Mouse (Mus musculus): ENCODE results near the gene Atp8a2. TPM values are rescaled to one million over a fixed set of nuclear protein-coding genes. Genes with fewer than 3 reads are reported as not detected.

The Atp8a2 gene
- polyA plus RNA-seq, 1 experiment, result 24.7 TPM

DNA sequence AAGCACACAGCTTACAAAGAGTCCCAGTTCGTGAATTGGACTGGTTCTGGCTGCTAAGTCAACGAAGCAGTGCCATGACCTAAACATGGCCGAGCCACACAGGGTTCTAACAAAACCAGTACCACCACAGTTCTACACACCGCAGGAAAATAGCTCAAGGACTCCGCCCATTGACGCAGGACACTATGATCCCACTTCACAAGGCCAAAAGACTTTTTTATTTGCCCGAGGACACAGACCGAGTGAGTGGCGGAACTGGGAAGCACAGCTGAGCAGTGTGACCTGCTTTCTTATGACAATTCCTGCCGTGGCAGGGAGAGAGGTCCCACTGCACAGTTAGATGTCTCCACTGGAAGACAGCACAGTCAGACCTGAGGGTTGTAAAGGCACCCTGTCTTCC, 548.4 kb downstream of the Atp8a2 start:
- TF ChIP-seq POLR2A (IDR thresholded peaks at IDR 0.05; ENCODE audit: borderline replicate concordance, insufficient read depth, low read length) (no peak), CTCF (IDR thresholded peaks at IDR 0.05; ENCODE audit: borderline replicate concordance, insufficient read depth, low read depth, low read length) (no peak)
- no peak for DNase-seq
- H3K27me3 ChIP-seq (ENCODE audit: control insufficient read depth, insufficient read depth, low read length), result no peaks in the 10 kb centered on the region
- no peak overlapping the region for H3K4me3 ChIP-seq (replicated peaks; ENCODE audit: insufficient read depth, low read depth, low read length)
- no peaks in the 10 kb centered on the region for H3K4me1 ChIP-seq (ENCODE audit: control insufficient read depth, insufficient read depth, low read length)
- H3K27ac ChIP-seq (ENCODE audit: insufficient read depth, low read length), result no peak overlapping the region
- 84% methylated on average over 10 of the region's 10 CpGs for WGBS

DNA sequence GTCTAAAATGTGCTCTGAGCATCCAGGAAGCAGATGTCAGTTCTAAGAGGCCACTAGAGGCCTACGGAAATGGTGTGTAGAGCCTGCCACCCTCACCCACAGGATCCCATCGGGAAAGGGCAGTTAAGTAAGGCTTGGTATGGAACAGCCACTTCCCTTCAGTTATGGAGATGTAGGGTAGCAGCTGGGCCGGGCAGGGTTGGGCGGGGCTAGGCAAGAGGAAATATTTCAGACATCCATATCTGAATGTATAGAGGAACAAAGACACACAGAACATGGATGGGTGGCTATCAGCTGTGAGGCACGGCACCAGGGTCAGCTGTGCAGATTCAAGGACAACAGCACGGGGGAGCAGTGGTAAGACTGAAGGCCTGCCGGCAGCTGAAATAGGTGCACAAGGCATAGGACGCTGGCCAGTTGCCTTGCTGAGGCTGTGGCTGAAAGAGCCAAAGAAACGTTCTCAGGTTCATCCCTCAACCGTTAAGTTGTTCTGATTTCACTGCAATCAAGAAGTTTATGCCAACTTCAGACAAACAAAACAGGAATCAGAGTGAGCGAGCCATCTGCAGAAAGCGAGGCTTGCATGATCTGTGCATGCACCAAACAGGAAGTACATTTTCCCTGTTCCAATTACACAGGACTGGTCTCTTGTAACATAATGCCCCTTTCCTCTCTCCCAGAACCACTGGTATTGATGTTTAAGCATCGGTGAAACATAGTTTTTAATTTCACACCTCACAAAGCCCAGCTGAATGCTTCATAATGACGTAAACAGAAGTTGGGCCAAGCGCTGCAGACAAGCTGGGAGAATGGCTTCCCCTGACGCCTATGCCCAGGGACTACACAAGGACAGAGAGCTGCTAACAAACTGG, 549.9 kb downstream of the Atp8a2 start:
- H3K27me3 ChIP-seq (ENCODE audit: control insufficient read depth, insufficient read depth, low read length), result no peaks in the 10 kb centered on the region
- no peak for TF ChIP-seq CTCF (IDR thresholded peaks at IDR 0.05; ENCODE audit: borderline replicate concordance, insufficient read depth, low read depth, low read length)
- TF ChIP-seq POLR2A (IDR thresholded peaks at IDR 0.05; ENCODE audit: borderline replicate concordance, insufficient read depth, low read length), result no peak
- no peaks in the 10 kb centered on the region for H3K4me1 ChIP-seq (ENCODE audit: control insufficient read depth, insufficient read depth, low read length)
- WGBS, result 60% methylated on average over 16 of the region's 16 CpGs
- DNase-seq, result no peak
- no peak overlapping the region for H3K27ac ChIP-seq (ENCODE audit: insufficient read depth, low read length)
- H3K4me3 ChIP-seq (replicated peaks; ENCODE audit: insufficient read depth, low read depth, low read length), result no peak overlapping the region

DNA sequence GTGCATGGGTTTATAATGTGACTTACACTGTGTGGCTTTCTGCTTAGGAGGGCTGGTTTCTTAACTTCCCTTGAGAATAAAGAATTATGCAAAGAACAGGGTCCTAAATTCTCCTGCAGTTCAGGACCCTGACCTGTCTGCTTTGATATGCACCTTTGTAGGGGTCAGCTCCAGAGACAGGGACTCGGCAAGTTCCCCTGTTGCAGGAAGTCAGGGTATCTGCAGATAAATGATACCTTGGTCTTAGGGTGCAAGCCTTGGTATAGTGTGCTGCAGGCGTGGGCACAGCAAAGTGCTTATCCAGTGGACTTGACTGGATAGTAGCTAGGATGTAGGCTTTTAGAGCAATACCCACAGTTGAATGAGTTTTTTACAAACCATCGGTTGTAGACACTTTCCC, 552.1 kb downstream of the Atp8a2 start:
- DNase-seq, result no peak
- Histone ChIP-seq H3K4me3 (replicated peaks; ENCODE audit: insufficient read depth, low read depth, low read length) (no peak overlapping the region), H3K4me1 (ENCODE audit: control insufficient read depth, insufficient read depth, low read length) (no peaks in the 10 kb centered on the region), H3K27me3 (ENCODE audit: control insufficient read depth, insufficient read depth, low read length) (no peaks in the 10 kb centered on the region), H3K27ac (ENCODE audit: insufficient read depth, low read length) (no peak overlapping the region)
- WGBS, result 88% methylated on average over 3 of the region's 3 CpGs
- no peak for TF ChIP-seq POLR2A (IDR thresholded peaks at IDR 0.05; ENCODE audit: borderline replicate concordance, insufficient read depth, low read length)
- no peak for TF ChIP-seq CTCF (IDR thresholded peaks at IDR 0.05; ENCODE audit: borderline replicate concordance, insufficient read depth, low read depth, low read length)

DNA sequence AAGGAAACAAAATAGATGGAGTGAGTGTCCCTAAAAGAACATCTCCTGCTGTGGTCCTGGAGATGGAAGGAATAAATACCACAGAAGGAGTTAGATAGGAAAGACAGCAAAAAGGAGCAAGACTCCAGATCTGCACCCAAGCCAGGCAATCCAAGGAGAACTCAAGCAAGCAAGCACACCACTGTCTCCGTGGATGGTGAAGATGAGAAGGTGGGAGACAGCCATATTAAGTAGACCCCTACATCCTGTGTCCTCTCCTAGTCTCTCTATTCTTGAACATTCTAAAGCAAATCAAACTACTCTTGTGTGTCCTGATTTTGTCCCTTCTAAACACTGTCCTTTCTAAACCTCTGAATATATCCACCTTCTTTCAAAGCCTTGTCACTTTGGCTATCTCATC, 552.8 kb downstream of the Atp8a2 start:
- no peak for DNase-seq
- no peak overlapping the region for H3K4me3 ChIP-seq (replicated peaks; ENCODE audit: insufficient read depth, low read depth, low read length)
- H3K4me1 ChIP-seq (ENCODE audit: control insufficient read depth, insufficient read depth, low read length), result no peaks in the 10 kb centered on the region
- no peak for TF ChIP-seq POLR2A (IDR thresholded peaks at IDR 0.05; ENCODE audit: borderline replicate concordance, insufficient read depth, low read length)
- TF ChIP-seq CTCF (IDR thresholded peaks at IDR 0.05; ENCODE audit: borderline replicate concordance, insufficient read depth, low read depth, low read length), result no peak
- no peak overlapping the region for H3K27ac ChIP-seq (ENCODE audit: insufficient read depth, low read length)
- H3K27me3 ChIP-seq (ENCODE audit: control insufficient read depth, insufficient read depth, low read length), result no peaks in the 10 kb centered on the region
- 81% methylated on average over 1 of the region's 1 CpGs for WGBS

DNA sequence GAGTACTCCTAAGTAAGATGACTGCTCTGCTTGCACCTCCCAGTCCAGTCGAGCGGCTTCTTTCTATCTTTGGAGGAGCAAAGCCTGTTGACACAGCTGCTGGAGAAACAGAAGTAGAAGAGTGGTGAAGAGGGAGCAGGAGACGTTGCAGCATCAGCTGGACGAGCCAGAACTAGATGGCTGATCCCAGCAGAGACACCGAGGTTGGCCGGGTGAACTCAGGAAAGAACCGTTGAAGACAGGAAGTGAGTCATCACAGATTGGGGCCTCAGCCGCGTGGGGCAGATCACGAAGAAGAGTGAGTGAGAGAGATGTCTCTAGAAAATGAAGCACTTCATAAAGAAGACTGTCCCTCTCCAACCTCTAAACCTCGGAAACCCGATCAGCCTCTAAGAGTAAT, 553.4 kb downstream of the Atp8a2 start:
- 88% methylated on average over 12 of the region's 12 CpGs for WGBS
- TF ChIP-seq POLR2A (IDR thresholded peaks at IDR 0.05; ENCODE audit: borderline replicate concordance, insufficient read depth, low read length) (no peak), CTCF (IDR thresholded peaks at IDR 0.05; ENCODE audit: borderline replicate concordance, insufficient read depth, low read depth, low read length) (no peak)
- H3K4me3 ChIP-seq (replicated peaks; ENCODE audit: insufficient read depth, low read depth, low read length), result no peak overlapping the region
- no peak for DNase-seq
- no peak overlapping the region for H3K27ac ChIP-seq (ENCODE audit: insufficient read depth, low read length)
- H3K4me1 ChIP-seq (ENCODE audit: control insufficient read depth, insufficient read depth, low read length), result no peaks in the 10 kb centered on the region
- H3K27me3 ChIP-seq (ENCODE audit: control insufficient read depth, insufficient read depth, low read length), result no peaks in the 10 kb centered on the region

DNA sequence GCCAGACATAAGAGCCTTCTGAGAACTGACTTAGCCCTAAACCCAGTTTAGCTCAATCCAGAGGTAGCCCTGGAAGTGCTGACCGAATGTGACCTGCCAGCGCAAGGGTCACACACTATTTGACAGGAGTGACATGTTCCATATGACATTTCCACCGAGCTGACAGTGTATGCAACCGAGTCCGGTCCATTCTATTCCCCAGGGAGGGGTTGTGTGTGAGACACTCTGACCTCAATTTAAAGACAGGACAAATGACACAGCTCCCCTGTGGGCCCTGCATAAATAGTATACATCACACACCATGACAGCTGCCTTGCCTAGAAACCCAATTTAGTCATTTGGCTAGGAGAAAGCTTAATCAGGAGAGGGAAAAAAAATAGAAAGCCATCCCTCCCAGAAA, 555.1 kb downstream of the Atp8a2 start:
- TF ChIP-seq POLR2A (IDR thresholded peaks at IDR 0.05; ENCODE audit: borderline replicate concordance, insufficient read depth, low read length), result no peak
- no peak for TF ChIP-seq CTCF (IDR thresholded peaks at IDR 0.05; ENCODE audit: borderline replicate concordance, insufficient read depth, low read depth, low read length)
- DNase-seq, result peak in 1 of 2 experiments; percentile 10
- Histone ChIP-seq H3K27ac (ENCODE audit: insufficient read depth, low read length) (no peak overlapping the region), H3K27me3 (ENCODE audit: control insufficient read depth, insufficient read depth, low read length) (no peaks in the 10 kb centered on the region), H3K4me3 (replicated peaks; ENCODE audit: insufficient read depth, low read depth, low read length) (no peak overlapping the region), H3K4me1 (ENCODE audit: control insufficient read depth, insufficient read depth, low read length) (no peaks in the 10 kb centered on the region)
- 38% methylated on average over 5 of the region's 5 CpGs for WGBS

DNA sequence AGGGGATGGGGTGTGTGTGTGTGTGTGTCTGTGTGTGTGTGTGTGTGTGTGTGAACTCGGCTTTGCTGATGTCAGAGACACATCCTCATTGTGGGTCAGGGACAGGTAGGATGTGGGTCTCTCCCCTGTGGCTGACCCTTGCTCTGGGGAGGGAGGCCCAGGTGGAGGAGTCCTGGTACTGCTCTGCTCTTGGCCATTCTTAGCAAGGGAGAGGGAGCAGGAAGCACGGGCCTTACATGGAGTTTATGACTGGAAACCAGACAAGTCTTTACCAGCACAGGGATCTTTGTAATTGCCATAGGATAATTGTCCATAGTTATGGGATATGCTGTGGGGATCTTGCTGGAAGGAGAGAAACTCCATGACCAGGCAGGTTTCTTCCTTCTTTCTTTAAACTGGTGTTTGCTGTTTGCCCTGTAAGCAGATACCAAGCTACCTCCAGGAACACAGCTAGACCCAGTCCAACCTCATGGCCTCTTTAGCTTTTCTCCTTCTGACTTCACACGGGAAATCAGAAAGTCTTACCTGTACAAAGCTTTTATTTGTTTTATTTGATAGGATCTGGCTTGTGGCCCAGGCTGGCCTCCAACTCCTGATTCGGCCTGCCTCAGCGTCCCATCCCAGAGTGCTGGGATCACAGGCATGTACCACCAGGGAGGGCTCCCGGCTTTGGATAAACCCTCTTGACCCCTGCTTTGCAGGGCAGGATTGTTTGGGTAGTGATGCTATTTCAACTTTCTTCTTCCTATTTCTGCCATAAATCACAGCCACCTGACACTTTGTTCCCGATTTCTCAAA, 557.9 kb downstream of the Atp8a2 start:
- Histone ChIP-seq H3K27ac (ENCODE audit: insufficient read depth, low read length) (no peak overlapping the region), H3K4me1 (ENCODE audit: control insufficient read depth, insufficient read depth, low read length) (no peaks in the 10 kb centered on the region), H3K27me3 (ENCODE audit: control insufficient read depth, insufficient read depth, low read length) (no peaks in the 10 kb centered on the region), H3K4me3 (replicated peaks; ENCODE audit: insufficient read depth, low read depth, low read length) (no peak overlapping the region)
- TF ChIP-seq POLR2A (IDR thresholded peaks at IDR 0.05; ENCODE audit: borderline replicate concordance, insufficient read depth, low read length) (no peak), CTCF (IDR thresholded peaks at IDR 0.05; ENCODE audit: borderline replicate concordance, insufficient read depth, low read depth, low read length) (no peak)
- no peak for DNase-seq
- WGBS, result 71% methylated on average over 7 of the region's 7 CpGs

Data from cerebellum, adult 2 months (tissue).